Mouse (Mus musculus) liver, adult 2 months (tissue): ENCODE results near the gene Acer3.

Source experiments
- CTCF ChIP-seq: fragments of 200-500 bp; IDR thresholded peaks from 2 replicates; pipeline ENCODE4 v1.5.1; 2011; ENCODE audit warnings: low read depth, low read length, control low read depth
- POLR2A ChIP-seq: fragments of 200-500 bp; IDR thresholded peaks from 2 replicates; pipeline ENCODE4 v1.6.1; 2011; ENCODE audit warnings: low read length, control low read depth; ENCODE audit not compliant: insufficient read depth; ENCODE audit errors: extremely low read depth

- peak; percentile 100 for TF ChIP-seq POLR2A
- peak; percentile 18; the same call in 1 of the 2 replicates for TF ChIP-seq CTCF
These were observed 11.6 kb downstream of the Acer3 start for GRCm38 (mm10) chr7:98309219-98310030.
